Mouse (Mus musculus) G1E (cell line): ENCODE results near the gene Tex10. TPM values are rescaled to one million over a fixed set of nuclear protein-coding genes. Genes with fewer than 3 reads are reported as not detected.

Experiments
- ATAC-seq: 2 replicates; pipeline ENCODE4 v1.8.0; 2016; ENCODE audit warnings: mild to moderate bottlenecking; ENCODE audit not compliant: insufficient number of reproducible peaks, poor library complexity, low FRiP score, severe bottlenecking; ENCODE audit errors: extremely low read depth
- DNase-seq: peaks from one replicate; pipeline ENCODE4 v3.0.0; 2012; ENCODE audit warnings: low spot score
- H3K27me3 ChIP-seq: 2 replicates; pipeline ENCODE4 v1.6.1; 2012; ENCODE audit warnings: mild to moderate bottlenecking, low read length, inconsistent platforms; ENCODE audit not compliant: insufficient read depth
- H3K36me3 ChIP-seq: replicated peaks from 2 replicates; pipeline ENCODE3; 2012; ENCODE audit warnings: mild to moderate bottlenecking, inconsistent platforms
- H3K4me1 ChIP-seq: 2 replicates; pipeline ENCODE4 v1.6.1; 2012; ENCODE audit warnings: low read depth, low read length, inconsistent platforms, mixed read lengths; ENCODE audit not compliant: insufficient read depth
- H3K4me3 ChIP-seq: 2 replicates; pipeline ENCODE4 v1.5.1; 2012; ENCODE audit warnings: low read depth, mild to moderate bottlenecking, inconsistent platforms, low read length, moderate library complexity, mixed read lengths
- H3K9me3 ChIP-seq: replicated peaks from 2 replicates; pipeline ENCODE4 v1.6.1; 2012; ENCODE audit warnings: inconsistent platforms
- CTCF ChIP-seq: IDR thresholded peaks from 2 replicates; pipeline ENCODE4 v1.5.1; 2012; ENCODE audit warnings: low read depth, low read length, inconsistent platforms, mixed read lengths
- GATA1 ChIP-seq: IDR thresholded peaks from 2 replicates; pipeline ENCODE4 v1.6.1; 2012; ENCODE audit warnings: borderline replicate concordance, low read length, inconsistent platforms, mixed read lengths
- GATA2 ChIP-seq: IDR thresholded peaks from 2 replicates; pipeline ENCODE4 v1.6.1; 2012; ENCODE audit warnings: low read depth, low read length, inconsistent platforms, borderline replicate concordance
- POLR2AphosphoS5 ChIP-seq: IDR thresholded peaks from 2 replicates; pipeline ENCODE4 v1.6.1; 2012; ENCODE audit warnings: low read depth, low read length, inconsistent platforms; ENCODE audit not compliant: insufficient replicate concordance
- TAL1 ChIP-seq: conservative IDR thresholded peaks from 2 replicates; pipeline ENCODE4 v1.6.1; 2012; ENCODE audit warnings: low read depth, low read length, inconsistent platforms, mixed read lengths
- polyA plus RNA-seq: library from polyadenylated mRNA; stranded (reverse); fragments of >175 nt; gene quantifications from 2 replicates; pipeline ENCODE4 v1.2.3, GENCODE M21; 2012
- total RNA-seq, 2 experiments: library from RNA; stranded (forward) in 1 of 2; stranded (reverse) in 1 of 2; fragments of 200-1000 nt in 1 of 2; fragments of >200 nt in 1 of 2; fragmentation: Nextera tagmentation in 1 of 2; gene quantifications; 2 replicates each; pipeline ENCODE4 v1.2.3; 2014 to 2017

Gene Tex10
- total RNA-seq (2014; fragmentation: Nextera tagmentation) (119 and 139 TPM in 2 replicates), total RNA-seq (2017) (91.4 and 97.7 TPM in 2 replicates), polyA plus RNA-seq (18.9 and 23.9 TPM in 2 replicates)

GRCm38 (mm10) chr4:48472792-48473650, at the start of gene Tex10:
TSS of gene Tex10 (minus strand) at chr4:48473459.
- Histone ChIP-seq H3K9me3 (no peaks in the 10 kb centered on the region), H3K36me3 (peaks cover 14% of the 10 kb centered on the region), H3K27me3 (peaks cover 4% of the 10 kb centered on the region), H3K4me1 (peaks cover 14% of the 10 kb centered on the region), H3K4me3 (peak within 1 kb of the TSS; percentile 84)
- no peak for TF ChIP-seq CTCF
- TF ChIP-seq TAL1, result no peak
- TF ChIP-seq GATA2, result no peak
- no peak for TF ChIP-seq GATA1
- TF ChIP-seq POLR2AphosphoS5, result no peak
- peak; percentile 61 for ATAC-seq
- DNase-seq, result peak; percentile 72

GRCm38 (mm10) chr4:48510861-48511260, 37.6 kb upstream of the Tex10 start:
- no peaks in the 10 kb centered on the region for H3K36me3 ChIP-seq
- DNase-seq (no peak), ATAC-seq (no peak)
- TF ChIP-seq GATA1 (no peak), POLR2AphosphoS5 (no peak), TAL1 (no peak), CTCF (no peak), GATA2 (no peak)
- H3K4me1 ChIP-seq, result no peaks in the 10 kb centered on the region
- H3K4me3 ChIP-seq, result no peak overlapping the region
- no peaks in the 10 kb centered on the region for H3K27me3 ChIP-seq
- H3K9me3 ChIP-seq, result no peaks in the 10 kb centered on the region

DNA sequence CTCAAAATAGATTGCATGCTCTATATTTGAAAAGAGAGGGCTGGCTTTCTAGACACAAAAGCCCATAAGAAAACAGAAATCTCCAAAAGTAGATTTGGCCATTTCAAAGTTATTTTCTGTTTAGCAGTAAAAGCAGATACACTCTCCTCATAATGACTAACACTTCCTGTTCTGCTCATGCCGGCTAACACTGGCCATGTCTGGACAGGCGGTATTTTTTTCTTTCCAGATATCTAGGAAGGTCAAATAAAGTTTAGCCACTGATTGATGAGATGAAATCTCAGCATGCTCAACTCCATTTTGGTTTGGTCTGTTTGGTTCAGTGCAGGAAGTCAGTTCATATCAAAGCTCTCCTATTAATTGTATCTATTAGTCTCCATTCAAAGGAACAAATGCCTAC, 19.3 kb upstream of the Tex10 start:
- Histone ChIP-seq H3K9me3 (no peaks in the 10 kb centered on the region), H3K36me3 (no peaks in the 10 kb centered on the region), H3K4me1 (no peaks in the 10 kb centered on the region), H3K4me3 (no peak overlapping the region), H3K27me3 (0 out of 2 replicates have a peak, but pooled peaks cover 2% of the 10 kb centered on the region)
- TF ChIP-seq TAL1, result no peak
- no peak for ATAC-seq
- no peak for DNase-seq

- 0 out of 2 replicates have a peak, but pooled peaks cover 2% of the 10 kb centered on the region for H3K27me3 ChIP-seq
- no peaks in the 10 kb centered on the region for H3K4me1 ChIP-seq
- DNase-seq (no peak), ATAC-seq (no peak)
- no peaks in the 10 kb centered on the region for H3K9me3 ChIP-seq
- no peaks in the 10 kb centered on the region for H3K36me3 ChIP-seq
- H3K4me3 ChIP-seq, result no peak overlapping the region
- no peak for TF ChIP-seq GATA1
- no peak for TF ChIP-seq TAL1
- no peak for TF ChIP-seq CTCF
- no peak for TF ChIP-seq POLR2AphosphoS5
- TF ChIP-seq GATA2, result no peak
Measured at GRCm38 (mm10) chr4:48491290-48491743, 18.1 kb upstream of the Tex10 start.

- no peak for ATAC-seq
- no peak for DNase-seq
- no peak for TF ChIP-seq POLR2AphosphoS5
- TF ChIP-seq GATA1, result no peak
- no peak for TF ChIP-seq GATA2
- TF ChIP-seq CTCF, result no peak
- TF ChIP-seq TAL1, result no peak
- H3K9me3 ChIP-seq, result no peaks in the 10 kb centered on the region
- 0 out of 2 replicates have a peak, but pooled peaks cover 2% of the 10 kb centered on the region for H3K27me3 ChIP-seq
- H3K4me3 ChIP-seq, result no peak overlapping the region
- no peaks in the 10 kb centered on the region for H3K36me3 ChIP-seq
- no peaks in the 10 kb centered on the region for H3K4me1 ChIP-seq
Measured at GRCm38 (mm10) chr4:48488916-48489315, 15.7 kb upstream of the Tex10 start.

- Histone ChIP-seq H3K4me3 (no peak overlapping the region), H3K9me3 (no peaks in the 10 kb centered on the region), H3K4me1 (peaks cover 3% of the 10 kb centered on the region; the same call in 1 of the 2 replicates), H3K27me3 (peaks cover 8% of the 10 kb centered on the region), H3K36me3 (no peaks in the 10 kb centered on the region)
- TF ChIP-seq TAL1 (no peak), CTCF (no peak), GATA2 (no peak), GATA1 (no peak), POLR2AphosphoS5 (no peak)
- no peak for DNase-seq
- ATAC-seq, result no peak
Measured at GRCm38 (mm10) chr4:48481287-48481686, 8.0 kb upstream of the Tex10 start.
